Mouse (Mus musculus): Measurements from ENCODE around the gene Ptn. TPM values are rescaled to one million over a fixed set of nuclear protein-coding genes. Genes with fewer than 3 reads are reported as not detected.
"Not testable (repeated sequence)": the region's sequence is repeated elsewhere in the genome, so short reads cannot be mapped to it uniquely, and the experiment has no call there.

Gene Ptn
- polyA plus RNA-seq, 1 experiment from 2014 or later: 427 TPM

- not testable (repeated sequence) for ATAC-seq (ENCODE audit: low FRiP score, low read depth); H3K27ac ChIP-seq; H3K4me3 ChIP-seq; H3K27me3 ChIP-seq (replicated peaks); H3K9ac ChIP-seq; H3K4me1 ChIP-seq; H3K4me2 ChIP-seq (replicated peaks)
- Histone ChIP-seq H3K36me3 (peaks cover 55% of the 10 kb centered on the region), H3K9me3 (peaks cover 29% of the 10 kb centered on the region)
- 97% methylated on average over 7 of the region's 7 CpGs for WGBS
Measured at GRCm38 (mm10) chr6:36729811-36730210, 80.2 kb downstream of the Ptn start.

GRCm38 (mm10) chr6:36728079-36728478 is 81.9 kb downstream of the Ptn start:
- Histone ChIP-seq H3K27me3 (replicated peaks) (no peaks in the 10 kb centered on the region), H3K4me2 (replicated peaks) (no peak overlapping the region), H3K9me3 (peaks cover 25% of the 10 kb centered on the region), H3K4me1 (no peaks in the 10 kb centered on the region), H3K4me3 (no peak overlapping the region), H3K36me3 (peaks cover 46% of the 10 kb centered on the region), H3K9ac (no peak overlapping the region), H3K27ac (no peak overlapping the region)
- WGBS: 85% methylated on average over 7 of the region's 7 CpGs
- ATAC-seq (ENCODE audit: low FRiP score, low read depth): no peak

- Histone ChIP-seq H3K9ac (no peak overlapping the region), H3K4me1 (no peaks in the 10 kb centered on the region), H3K27me3 (replicated peaks) (no peaks in the 10 kb centered on the region), H3K4me3 (no peak overlapping the region), H3K9me3 (peaks cover 3% of the 10 kb centered on the region), H3K27ac (no peak overlapping the region), H3K36me3 (peaks cover 21% of the 10 kb centered on the region), H3K4me2 (replicated peaks) (no peak overlapping the region)
- no peak for ATAC-seq (ENCODE audit: low FRiP score, low read depth)
- WGBS: 77% methylated on average over 3 of the region's 3 CpGs
Measured at GRCm38 (mm10) chr6:36725509-36726160, 84.4 kb downstream of the Ptn start.

GRCm38 (mm10) chr6:36722769-36723549 is 87.1 kb downstream of the Ptn start:
- peaks cover 8% of the 10 kb centered on the region; the same call in 1 of the 2 replicates for H3K36me3 ChIP-seq
- WGBS: 57% methylated on average over 5 of the region's 5 CpGs

GRCm38 (mm10) chr6:36713329-36713728 is 96.7 kb downstream of the Ptn start:
- WGBS: 87% methylated on average over 4 of the region's 4 CpGs
- H3K4me3 ChIP-seq: no peak overlapping the region
- no peak for ATAC-seq (ENCODE audit: low FRiP score, low read depth)

More at GRCm38 (mm10) chr6:36722769-36723549, 87.1 kb downstream of the Ptn start:
- H3K9ac ChIP-seq: no peak overlapping the region
- no peak overlapping the region for H3K4me2 ChIP-seq (replicated peaks)
- H3K4me3 ChIP-seq: no peak overlapping the region
- no peaks in the 10 kb centered on the region for H3K9me3 ChIP-seq
- 0 out of 2 replicates have a peak, but pooled peaks have one; percentile 63 for ATAC-seq (ENCODE audit: low FRiP score, low read depth)
- H3K27ac ChIP-seq: no peak overlapping the region
- no peaks in the 10 kb centered on the region for H3K27me3 ChIP-seq (replicated peaks)
- H3K4me1 ChIP-seq: no peaks in the 10 kb centered on the region

DNA sequence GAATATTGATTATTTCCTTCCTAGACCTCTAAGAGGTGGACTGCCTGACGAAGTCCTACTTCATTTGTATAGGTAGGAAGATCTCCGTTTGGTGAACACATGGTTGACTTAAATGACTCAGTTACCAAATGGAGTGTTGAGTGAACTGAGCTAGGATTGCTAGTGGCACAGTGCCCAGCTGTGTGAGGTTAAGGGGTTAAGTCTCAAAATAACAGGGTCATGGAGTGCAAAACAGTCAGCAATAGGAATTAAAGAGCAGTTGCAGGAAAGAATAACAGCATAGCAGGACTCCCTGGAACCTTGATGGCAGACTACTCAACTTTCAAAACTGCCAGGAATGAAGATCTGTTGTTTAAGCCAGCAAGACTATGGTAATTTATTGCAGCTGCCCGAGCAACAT is 114.5 kb downstream of the Ptn start:
- Histone ChIP-seq H3K4me2 (replicated peaks) (no peak overlapping the region), H3K9me3 (no peaks in the 10 kb centered on the region), H3K27ac (no peak overlapping the region), H3K4me3 (no peak overlapping the region), H3K4me1 (no peaks in the 10 kb centered on the region), H3K27me3 (replicated peaks) (no peaks in the 10 kb centered on the region), H3K9ac (no peak overlapping the region), H3K36me3 (no peaks in the 10 kb centered on the region)
- no peak for ATAC-seq (ENCODE audit: low FRiP score, low read depth)
- 40% methylated on average over 3 of the region's 3 CpGs for WGBS

More at GRCm38 (mm10) chr6:36713329-36713728, 96.7 kb downstream of the Ptn start:
- Histone ChIP-seq H3K27me3 (replicated peaks) (no peaks in the 10 kb centered on the region), H3K4me2 (replicated peaks) (no peak overlapping the region), H3K9ac (no peak overlapping the region), H3K9me3 (no peaks in the 10 kb centered on the region), H3K4me1 (no peaks in the 10 kb centered on the region), H3K36me3 (peaks cover 31% of the 10 kb centered on the region), H3K27ac (no peak overlapping the region)

- Histone ChIP-seq H3K4me3 (no peak overlapping the region), H3K9ac (no peak overlapping the region), H3K4me2 (replicated peaks) (no peak overlapping the region), H3K9me3 (no peaks in the 10 kb centered on the region), H3K27ac (no peak overlapping the region), H3K4me1 (no peaks in the 10 kb centered on the region), H3K36me3 (no peaks in the 10 kb centered on the region), H3K27me3 (replicated peaks) (no peaks in the 10 kb centered on the region)
- ATAC-seq (ENCODE audit: low FRiP score, low read depth): peak; percentile 68
- WGBS: 16% methylated on average over 1 of the region's 1 CpGs
Measured at GRCm38 (mm10) chr6:36691497-36691896, 118.5 kb downstream of the Ptn start.

GRCm38 (mm10) chr6:36690941-36691340 is 119.1 kb downstream of the Ptn start:
- no peak overlapping the region for H3K4me2 ChIP-seq (replicated peaks)
- H3K9me3 ChIP-seq: no peaks in the 10 kb centered on the region
- H3K36me3 ChIP-seq: no peaks in the 10 kb centered on the region
- no peak overlapping the region for H3K27ac ChIP-seq
- no peaks in the 10 kb centered on the region for H3K27me3 ChIP-seq (replicated peaks)
- ATAC-seq (ENCODE audit: low FRiP score, low read depth): no peak
- 86% methylated on average over 4 of the region's 4 CpGs for WGBS
- no peaks in the 10 kb centered on the region for H3K4me1 ChIP-seq
- no peak overlapping the region for H3K4me3 ChIP-seq
- H3K9ac ChIP-seq: no peak overlapping the region

- Histone ChIP-seq H3K27me3 (replicated peaks) (no peaks in the 10 kb centered on the region), H3K9me3 (no peaks in the 10 kb centered on the region), H3K27ac (no peak overlapping the region), H3K4me3 (no peak overlapping the region), H3K9ac (no peak overlapping the region), H3K4me1 (peaks cover 4% of the 10 kb centered on the region; the same call in 1 of the 2 replicates), H3K36me3 (no peaks in the 10 kb centered on the region), H3K4me2 (replicated peaks) (no peak overlapping the region)
- ATAC-seq (ENCODE audit: low FRiP score, low read depth): peak; percentile 77
- 59% methylated on average over 8 of the region's 8 CpGs for WGBS
Measured at GRCm38 (mm10) chr6:36676710-36677691, 133.0 kb downstream of the Ptn start.

DNA sequence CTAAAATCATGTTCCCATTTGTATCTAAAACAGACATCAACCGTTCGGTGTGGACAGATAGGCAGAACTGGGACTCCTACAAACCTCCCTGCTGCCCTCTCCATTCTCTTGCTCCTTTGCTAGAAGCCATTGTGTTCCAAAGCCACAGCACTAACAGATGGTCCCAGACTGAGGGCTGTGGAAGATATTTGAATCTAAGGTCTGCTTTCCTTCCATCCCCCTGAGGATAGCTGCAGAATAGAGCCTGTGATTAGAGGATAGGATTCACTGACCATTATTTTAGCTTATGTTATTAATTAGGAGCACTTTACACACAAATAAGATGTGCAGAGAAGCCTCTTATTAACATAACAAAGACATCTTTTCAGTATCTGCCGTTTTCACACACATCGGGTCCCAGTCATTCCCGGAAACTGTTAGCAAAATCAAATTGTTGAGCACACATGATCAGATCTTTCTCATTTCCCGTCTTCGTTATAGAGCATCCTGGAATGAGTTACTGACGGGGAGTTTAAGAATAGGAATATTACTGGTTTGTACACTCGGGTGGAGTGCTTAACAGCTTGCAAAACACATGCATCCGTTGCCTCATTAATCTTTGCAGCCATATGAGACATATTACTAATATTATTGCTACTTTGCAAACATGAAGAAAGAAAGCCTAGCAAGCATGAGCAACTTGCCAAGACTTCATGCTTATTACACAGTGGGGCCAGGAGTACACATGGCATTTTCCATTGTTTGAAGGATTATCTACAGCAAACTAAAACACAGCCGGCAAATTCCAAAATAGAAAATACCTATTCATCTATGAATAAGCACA is 137.4 kb downstream of the Ptn start:
- Histone ChIP-seq H3K9ac (no peak overlapping the region), H3K27ac (no peak overlapping the region), H3K4me2 (replicated peaks) (no peak overlapping the region), H3K9me3 (no peaks in the 10 kb centered on the region), H3K36me3 (no peaks in the 10 kb centered on the region), H3K4me3 (no peak overlapping the region), H3K27me3 (replicated peaks) (no peaks in the 10 kb centered on the region), H3K4me1 (peaks cover 4% of the 10 kb centered on the region; the same call in 1 of the 2 replicates)
- peak; percentile 43 for ATAC-seq (ENCODE audit: low FRiP score, low read depth)
- WGBS: 70% methylated on average over 11 of the region's 11 CpGs

DNA sequence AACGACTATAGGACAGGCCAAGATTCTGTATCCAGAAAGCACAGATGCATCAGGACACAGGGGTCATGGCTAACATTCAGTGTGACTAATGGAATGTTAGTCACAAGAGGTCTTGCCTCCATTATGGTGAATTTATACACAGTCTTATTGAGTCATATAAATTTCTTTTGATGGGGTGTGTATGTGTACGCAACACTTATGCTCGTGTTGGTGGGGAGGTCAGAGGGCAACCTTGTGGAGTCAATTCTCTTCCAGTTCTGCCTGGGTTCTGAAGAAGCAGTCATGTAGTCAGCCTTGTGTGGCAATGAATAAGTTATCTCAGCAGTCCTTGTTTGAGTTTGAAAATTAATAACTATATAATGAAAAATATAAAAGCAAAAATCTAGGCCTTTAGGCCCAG is 138.7 kb downstream of the Ptn start:
- Histone ChIP-seq H3K4me2 (replicated peaks) (no peak overlapping the region), H3K27me3 (replicated peaks) (no peaks in the 10 kb centered on the region), H3K36me3 (no peaks in the 10 kb centered on the region), H3K9me3 (no peaks in the 10 kb centered on the region), H3K27ac (no peak overlapping the region), H3K9ac (no peak overlapping the region), H3K4me3 (no peak overlapping the region), H3K4me1 (no peaks in the 10 kb centered on the region)
- WGBS: 84% methylated on average over 3 of the region's 3 CpGs
- ATAC-seq (ENCODE audit: low FRiP score, low read depth): no peak; the same call in 1 of the 2 replicates

All from neural tube, embryonic 12.5 days (tissue).